Mouse (Mus musculus) heart, adult 10 weeks (tissue): Measurements from ENCODE around the gene Slc22a27. TPM values are rescaled to one million over a fixed set of nuclear protein-coding genes. Genes with fewer than 3 reads are reported as not detected.

ENCODE experiments used
- polyA plus RNA-seq: library from polyadenylated mRNA; stranded (reverse); fragments of 350-450 nt; fragmentation: Illumina TruSeq; extraction: RNeasy Lipid Tissue Mini Kit (QIAGEN cat#74804); gene quantifications from one replicate; pipeline ENCODE4 v1.2.3, GENCODE M21; 2014; ENCODE audit warnings: low read depth, low replicate concordance

Gene Slc22a27
- polyA plus RNA-seq: not detected

GRCm38 (mm10) chr19:7965927-7966326 is at the start of gene Slc22a27:
Gene Slc22a27 (minus strand): TSS chr19:7966027.

Other genes with a start within 250 kb of the Slc22a27 start
- 0.21 TPM for gene Slc22a26, start 163.4 kb downstream of the Slc22a27 start, polyA plus RNA-seq
- gene Slc22a28, start 166.0 kb upstream of the Slc22a27 start, polyA plus RNA-seq: not detected